Mouse (Mus musculus): Measurements from ENCODE around the gene Memo1.
A peak's percentile ranks its signal among the peaks of the same experiment; 100 is the strongest.
"Not testable (repeated sequence)": the region's sequence is repeated elsewhere in the genome, so short reads cannot be mapped to it uniquely, and the experiment has no call there.

The Memo1 gene

DNA sequence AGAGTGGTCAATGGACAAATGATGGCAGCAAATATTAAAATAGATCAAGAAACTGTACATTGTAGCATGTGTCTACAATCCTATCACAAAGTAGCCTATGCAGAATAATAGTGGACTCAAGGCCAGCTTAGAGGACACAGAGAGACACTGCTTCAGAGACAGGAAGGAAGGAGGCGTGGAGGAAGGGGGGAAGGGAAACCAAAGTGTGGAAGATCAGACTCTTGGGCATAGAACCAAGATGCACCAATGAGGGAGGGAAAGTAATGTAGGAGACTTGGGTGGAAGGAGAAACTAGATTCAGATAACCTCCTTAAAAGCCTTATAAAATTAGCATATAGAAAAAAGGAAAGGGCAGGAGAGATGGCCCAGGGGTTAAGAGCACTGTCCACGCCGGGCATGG lies 32.9 kb downstream of the Memo1 start:
- no peak for DNase-seq (ENCODE audit: low spot score)

DNA sequence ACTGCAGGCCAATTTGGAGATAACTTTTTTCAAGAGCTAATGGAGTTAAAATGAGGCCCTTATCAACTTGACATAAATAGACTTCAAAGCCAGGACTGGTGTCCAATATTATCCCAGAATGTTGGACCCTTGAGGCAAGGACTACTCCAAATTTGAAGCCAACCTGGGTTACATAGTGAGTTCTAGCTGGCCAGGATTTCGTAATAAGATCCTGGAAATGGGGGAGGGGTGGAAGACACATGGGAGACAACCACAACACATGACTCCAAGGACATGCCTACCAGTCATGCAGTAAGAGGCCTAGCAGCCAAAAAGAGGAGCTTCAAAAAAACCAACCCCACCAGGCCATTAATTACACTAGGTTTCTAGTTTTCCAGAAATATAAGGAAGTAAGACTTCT lies 50.0 kb downstream of the Memo1 start:
- no peak for DNase-seq (ENCODE audit: low spot score)

DNA sequence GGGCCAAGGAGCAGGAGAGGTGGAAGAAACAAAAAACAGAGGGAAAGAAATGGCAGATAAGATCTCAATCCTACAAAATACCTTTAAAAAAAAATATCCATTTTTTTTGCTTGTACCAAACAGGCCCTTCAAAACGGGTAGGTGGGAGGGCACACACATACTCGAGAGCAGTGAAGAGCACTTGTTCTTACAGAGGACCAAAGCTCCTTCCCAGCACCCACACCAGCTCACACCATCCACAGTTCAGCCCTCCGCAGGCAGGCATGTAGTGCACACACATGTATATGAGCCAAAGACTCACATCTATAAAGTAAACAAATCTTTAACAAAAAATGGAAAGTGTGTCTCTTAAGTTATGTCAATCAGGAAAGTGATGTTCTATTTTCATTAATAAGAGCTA lies 52.5 kb downstream of the Memo1 start:
- DNase-seq (ENCODE audit: low spot score) = no peak

DNA sequence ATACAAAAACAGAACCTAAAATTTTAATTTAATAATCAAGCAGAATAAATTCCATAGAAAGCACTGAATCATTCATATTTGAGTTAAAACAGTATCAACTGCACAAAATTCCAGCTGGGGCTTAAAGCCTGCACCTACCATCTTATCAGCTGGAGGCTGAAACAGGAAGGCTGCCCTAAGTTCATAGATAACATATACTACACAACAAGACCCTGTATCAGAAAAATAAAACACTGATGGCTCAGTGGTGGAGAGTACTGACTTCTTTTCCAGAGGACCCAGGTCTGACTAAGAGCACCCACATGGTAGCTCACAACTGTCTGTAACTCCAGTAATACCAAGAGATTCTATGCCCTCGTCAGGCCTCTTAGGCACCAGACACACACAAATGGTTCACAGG lies 55.0 kb downstream of the Memo1 start:
- DNase-seq (ENCODE audit: low spot score) = no peak

DNA sequence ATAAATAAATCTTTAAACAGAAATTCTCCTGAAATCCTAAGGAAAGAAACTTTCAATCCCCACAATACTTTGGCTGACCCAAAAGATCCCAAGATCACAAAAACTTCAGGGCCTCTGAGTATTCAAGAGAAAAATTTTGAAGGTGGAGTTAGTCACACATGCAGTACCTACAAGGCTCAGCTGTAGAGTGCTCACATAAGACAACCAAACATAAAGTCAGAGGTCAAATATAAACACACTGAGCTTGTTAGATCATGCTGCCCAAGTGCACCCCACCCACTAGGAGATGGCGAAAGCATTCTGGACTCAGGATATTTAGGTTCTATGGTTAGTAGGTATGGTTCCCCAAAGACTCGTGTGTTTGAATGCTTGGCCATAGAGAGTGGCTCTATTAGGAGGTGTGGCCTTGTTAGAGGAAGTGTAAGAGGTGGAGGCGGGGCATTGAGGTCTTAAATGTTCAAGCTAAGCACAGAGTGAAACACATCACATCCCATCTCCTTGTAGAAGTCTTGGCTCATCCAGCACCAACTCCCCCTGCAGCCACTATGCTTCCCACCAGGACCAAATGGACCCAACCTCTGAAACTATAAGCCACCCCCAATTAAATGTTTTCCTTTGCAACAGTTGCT lies 67.1 kb downstream of the Memo1 start:
- no peak for DNase-seq (ENCODE audit: low spot score)

DNA sequence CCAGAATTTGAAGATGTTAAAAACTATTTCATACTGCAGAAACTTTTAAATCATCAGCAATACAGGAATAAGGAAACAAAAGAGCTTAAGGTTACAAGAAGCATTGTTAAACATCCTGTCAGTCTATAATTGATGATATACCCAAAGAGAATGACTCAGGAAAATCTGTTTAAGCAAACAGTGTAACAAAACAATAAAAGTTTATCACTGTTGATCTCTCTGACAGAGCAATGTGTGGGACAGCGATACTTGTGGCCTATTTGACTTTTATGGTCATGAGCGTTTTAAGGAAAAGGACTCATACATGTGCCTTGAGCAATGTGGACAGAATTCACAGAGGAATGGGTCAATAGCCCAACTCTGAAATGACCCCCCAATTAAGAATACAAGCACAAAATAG lies 78.0 kb downstream of the Memo1 start:
- no peak for DNase-seq (ENCODE audit: low spot score)

DNA sequence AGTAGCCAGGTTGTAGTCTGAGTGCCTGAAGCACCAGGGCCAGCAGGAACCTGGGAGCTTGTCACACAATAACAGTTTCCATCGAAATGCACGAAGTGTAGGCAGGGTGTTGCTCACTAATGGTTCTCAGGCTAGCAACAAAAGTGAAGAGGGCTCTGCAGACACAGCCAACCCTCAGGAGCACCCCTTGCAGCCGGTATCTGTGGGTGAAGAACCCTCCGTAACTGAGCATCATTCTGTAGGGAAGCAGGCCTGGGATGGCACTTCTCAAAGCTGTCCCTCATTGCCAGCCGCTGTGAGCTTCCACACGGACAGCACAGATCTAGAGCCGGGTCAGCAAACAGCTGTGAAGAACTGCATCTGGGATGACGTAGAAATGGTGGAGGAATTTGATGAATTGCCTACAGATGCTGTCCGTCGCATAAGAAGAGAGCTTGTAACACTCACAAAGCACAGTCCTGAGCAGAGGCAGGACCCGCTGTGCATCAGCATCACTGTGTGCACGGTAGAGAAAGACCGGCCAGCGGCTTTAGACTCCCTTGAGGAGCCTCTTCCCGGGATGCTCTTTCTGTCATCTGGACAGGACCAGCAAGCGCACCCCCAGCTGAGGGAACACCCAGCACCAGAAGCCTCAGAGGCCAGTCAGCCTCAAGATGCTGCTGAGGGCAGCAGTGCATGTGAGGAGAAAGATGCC lies 82.3 kb downstream of the Memo1 start:
- DNase-seq (ENCODE audit: low spot score) = not testable (repeated sequence)

DNA sequence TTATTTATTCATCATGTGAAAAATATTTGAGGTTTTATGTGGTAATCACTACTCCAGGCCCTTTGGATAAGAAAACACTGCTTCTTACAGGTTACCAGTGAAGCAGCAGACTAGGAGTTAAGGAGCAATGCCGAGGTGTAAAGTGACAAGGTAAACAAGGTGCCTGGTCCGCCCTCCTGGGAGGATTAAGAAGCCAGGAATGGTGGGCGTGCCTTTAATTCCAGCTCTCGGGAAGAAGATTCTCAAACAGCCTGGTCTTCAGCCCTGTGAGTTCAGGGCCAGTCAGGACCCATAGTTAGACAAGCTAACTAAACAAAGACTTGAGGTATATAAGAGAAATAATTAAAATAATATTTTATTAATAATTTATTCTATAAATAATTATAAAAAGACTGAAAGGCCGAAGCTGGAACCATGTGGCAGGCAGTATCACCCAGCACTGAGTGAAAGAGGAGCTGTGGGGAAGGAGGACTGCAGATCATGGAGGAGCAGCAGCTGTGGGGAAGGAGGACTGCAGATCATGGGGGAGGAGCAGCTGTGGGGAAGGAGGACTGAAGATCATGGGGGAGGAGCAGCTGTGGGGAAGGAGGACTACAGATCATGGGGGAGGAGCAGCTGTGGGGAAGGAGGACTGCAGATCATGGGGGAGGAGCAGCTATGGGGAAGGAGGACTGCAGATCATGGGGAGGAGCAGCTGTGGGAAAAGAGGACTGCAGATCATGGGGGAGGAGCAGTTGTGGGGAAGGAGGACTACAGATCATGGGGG lies 86.0 kb downstream of the Memo1 start:
- no peak for DNase-seq (ENCODE audit: low spot score)

DNA sequence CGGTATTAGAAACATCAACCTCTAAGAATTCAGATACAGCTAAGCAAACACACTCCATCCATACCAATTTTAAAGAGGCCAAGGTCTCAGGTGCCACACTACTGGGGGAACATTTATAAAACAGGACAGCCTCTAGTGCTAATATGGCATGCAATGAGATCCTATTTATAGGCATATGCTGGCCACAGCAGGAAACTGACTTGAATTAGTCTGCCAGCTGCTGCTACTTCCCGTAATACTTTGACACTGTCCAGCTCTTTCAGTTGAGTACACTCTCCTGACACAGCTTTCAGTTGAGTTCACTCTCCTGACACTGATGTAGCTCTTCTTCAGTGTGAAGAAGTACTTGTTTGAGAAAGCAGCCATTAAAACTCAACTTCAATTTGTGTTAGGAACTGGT lies 99.4 kb downstream of the Memo1 start:
- DNase-seq (ENCODE audit: low spot score) = no peak

DNA sequence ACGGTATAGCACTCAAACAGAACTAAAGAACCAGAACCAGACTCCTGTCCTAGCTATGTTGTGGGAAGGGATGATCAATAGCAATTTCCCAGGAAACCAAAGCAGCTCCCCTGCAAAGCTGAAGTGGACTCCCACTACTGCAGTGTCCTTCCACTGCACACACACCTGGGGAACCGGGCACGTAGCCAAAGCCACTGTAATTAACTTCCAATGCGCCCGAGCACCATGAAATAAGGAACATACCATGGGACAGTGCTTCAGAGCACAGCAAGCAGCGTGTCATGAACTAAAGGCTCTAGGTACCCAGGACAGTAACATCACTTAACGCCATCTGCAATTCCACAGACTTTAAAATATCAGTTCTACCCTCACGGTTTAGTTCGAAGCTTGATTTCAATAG lies 100.6 kb downstream of the Memo1 start:
- no peak for DNase-seq (ENCODE audit: low spot score)

DNA sequence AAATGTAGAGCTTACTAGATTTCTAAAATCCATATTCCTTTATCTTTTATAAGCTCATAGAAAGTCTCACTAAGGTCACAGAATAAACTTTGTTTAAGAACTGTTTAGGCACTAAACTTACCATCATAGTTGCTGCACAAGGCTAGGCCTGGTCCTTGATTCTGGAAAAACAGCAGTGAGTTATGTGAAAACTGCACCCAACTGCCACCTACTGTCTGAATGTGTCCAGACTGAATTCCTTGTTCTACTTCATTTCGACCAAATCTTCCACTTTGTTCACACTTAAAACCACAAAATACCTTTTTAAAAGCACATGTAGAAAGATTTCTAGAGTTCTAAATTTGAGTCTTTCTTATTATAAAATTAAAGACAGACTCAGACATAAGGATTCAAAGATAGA lies 101.9 kb downstream of the Memo1 start:
- no peak for DNase-seq (ENCODE audit: low spot score)

DNA sequence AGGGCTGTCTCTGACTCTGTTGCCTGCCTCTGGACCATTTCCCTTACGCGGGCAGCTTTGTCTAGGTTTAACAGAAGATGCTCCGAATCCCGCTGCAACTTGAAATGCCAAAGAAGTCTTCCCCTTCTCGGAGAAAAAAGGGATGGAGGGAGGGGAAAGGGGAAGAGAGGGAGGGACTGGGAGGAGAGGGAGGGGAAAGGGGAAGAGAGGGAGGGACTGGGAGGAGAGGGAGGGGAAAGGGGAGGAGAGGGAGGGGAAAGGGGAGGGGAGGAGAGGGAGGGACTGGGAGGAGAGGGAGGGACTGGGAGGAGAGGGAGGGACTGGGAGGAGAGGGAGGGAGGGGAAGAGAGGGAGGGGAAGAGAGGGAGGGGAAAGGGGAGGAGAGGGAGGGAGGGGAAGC lies 103.9 kb downstream of the Memo1 start:
- no peak for DNase-seq (ENCODE audit: low spot score)

DNA sequence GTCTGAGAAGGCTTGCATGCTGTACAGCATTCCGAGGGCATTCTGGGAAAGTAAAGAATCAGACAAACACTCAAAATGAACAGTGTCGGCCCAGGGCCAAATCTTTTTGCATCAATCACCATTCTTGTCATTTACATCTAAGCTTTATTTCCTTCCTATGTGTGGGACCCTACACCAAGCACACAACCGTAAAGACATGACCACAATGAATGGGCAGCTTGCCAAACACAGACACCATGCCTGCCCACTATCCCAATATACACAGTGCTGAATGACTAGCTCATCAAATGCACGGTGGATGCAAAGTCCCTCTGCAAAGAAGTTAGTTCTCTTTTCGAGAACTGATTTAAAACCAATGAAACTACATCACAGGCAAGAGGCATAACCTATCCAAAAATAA lies 109.1 kb downstream of the Memo1 start:
- DNase-seq (ENCODE audit: low spot score) = no peak

DNA sequence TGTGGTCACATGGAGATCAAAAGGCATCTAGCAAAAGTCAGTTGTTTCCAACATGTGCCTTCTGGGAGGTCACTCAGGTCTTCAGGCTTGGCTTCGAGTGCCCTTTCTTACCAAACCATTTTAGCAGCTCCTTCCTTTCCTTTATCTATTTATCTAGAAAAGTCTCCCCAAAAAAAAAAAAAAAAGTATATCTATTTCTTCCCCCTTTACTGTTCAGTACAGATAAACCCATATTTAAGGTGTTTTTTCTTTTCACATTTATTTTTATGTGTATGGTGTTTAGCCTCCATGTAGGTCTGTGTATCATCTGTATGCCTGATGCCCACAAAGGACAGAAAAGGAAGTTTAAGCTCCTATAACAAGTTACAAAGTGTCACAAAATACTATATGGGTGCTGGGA lies 110.6 kb downstream of the Memo1 start:
- DNase-seq (ENCODE audit: low spot score) = no peak

DNA sequence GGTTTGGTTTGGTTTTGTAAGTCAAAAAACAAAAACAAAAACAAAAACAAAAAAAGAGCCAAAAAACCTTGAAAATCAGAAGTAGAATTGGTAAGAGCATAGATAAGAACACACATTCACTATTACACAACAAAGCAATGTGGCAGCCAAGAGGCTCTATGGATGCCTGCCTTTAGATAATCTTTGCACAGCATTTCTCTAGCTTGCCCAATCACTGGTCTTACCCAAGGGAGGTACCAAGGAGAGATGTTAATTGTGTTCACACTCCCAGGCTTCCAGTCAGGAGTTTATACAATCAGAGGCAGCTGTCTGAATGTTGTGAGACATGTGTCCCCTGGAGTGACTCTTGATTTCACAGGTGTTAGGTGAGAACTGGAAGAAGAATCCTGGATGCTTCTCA lies 114.4 kb downstream of the Memo1 start:
- DNase-seq (ENCODE audit: low spot score) = no peak

DNA sequence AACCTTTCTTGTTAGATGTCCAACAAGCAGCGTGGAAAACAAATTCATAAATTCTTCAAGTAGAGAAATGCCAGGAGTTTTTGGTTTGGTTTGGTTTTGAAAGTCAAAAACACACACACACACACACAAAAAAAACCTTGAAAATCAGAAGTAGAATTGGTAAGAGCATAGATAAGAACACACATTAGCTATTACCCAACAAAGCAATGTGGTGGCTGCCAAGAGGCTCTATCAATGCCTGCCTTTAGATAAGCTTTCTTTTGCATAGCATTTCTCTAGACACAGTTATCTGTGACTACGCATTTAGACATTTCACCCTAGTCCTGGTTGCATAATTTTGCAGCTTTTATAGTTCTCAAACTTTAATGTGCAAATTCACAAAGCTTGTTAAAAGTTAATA lies 115.7 kb downstream of the Memo1 start:
- DNase-seq (ENCODE audit: low spot score) = peak; percentile 41

DNA sequence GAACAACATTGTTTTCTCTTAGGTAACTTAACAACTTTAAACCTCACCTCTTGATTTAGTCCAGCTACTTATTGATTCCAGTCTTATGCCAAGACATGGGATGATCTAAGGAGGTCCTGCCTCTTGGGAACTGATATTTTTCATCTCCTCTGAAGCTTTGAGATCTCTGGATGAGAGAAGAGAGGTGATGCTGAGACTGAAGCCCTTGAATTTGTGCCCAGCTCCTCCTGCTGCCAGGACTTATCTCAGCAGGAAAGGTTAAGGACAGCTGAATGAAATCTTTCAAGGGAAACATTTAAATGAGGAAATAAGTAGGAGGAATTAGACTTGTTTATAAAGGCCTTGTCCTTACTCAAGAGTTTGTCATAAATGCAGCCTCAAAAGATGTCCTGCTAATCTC lies 121.6 kb downstream of the Memo1 start:
- peak; percentile 56 for DNase-seq (ENCODE audit: low spot score)

DNA sequence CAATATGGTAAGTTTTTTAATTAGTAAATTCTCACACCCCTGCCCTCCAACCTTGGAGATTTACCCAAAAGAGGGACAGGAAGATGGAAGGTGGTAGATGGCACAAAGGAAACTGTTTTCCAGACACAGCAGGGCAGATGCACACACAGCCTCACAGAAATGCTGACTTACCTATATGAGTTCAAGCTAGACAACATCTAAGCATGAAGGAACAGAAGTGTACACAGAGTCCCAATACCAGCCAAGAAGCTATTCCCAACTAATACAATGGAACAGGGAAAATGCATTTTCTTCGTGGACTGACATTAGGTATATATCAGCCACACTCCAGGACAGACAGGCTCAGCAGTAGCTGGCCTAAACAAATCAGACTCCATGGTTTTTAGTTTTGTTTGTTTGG lies 122.5 kb downstream of the Memo1 start:
- DNase-seq (ENCODE audit: low spot score) = no peak

DNA sequence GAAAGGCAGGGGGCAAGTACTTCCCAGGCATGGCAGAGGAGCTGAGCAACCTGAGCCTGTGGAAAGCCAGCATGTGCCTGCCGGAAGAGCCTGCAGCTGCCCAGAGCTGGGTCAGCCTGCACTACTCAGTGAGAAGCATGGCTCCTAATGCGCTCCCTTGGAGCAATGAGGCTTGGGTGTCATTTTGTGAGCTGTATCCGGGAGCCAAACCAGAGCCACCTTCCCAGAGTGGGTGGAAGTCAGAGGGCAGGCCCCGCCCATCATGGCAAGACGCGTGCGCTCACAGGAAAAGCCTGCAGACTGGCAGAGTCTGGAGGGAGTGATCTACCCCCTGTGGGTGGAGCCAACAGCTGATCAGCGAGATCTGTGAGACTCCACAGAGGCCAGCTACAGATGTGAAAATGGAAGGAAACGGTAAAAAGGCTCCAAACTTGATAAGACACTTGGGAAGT lies 135.9 kb downstream of the Memo1 start:
- DNase-seq (ENCODE audit: low spot score) = peak; percentile 69

DNA sequence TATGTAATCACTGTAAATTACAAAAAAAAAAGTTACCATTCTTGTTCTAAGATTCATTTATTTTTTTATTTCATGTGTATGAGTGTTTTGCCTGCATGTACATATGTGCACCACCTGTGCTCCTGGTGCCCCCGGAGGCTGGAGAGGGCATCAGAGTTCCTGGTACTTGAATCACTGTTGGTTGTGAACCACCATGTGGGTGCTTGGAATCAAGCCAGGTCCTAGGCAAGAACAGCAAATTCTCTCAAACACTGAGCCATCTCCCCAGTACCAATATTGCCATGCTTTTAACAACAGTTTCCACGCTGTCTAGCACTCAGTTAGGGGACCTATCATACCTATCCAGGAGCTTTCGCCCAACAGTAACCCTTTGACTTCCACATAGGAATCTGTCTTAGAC lies 137.2 kb downstream of the Memo1 start:
- no peak for DNase-seq (ENCODE audit: low spot score)

All from ovary, adult 18-20 months (tissue).